Mouse (Mus musculus) heart, embryonic 11.5 days (tissue): Measurements from ENCODE around the gene Phf1. TPM values are rescaled to one million over a fixed set of nuclear protein-coding genes. Genes with fewer than 3 reads are reported as not detected.
"Not testable (repeated sequence)": the region's sequence is repeated elsewhere in the genome, so short reads cannot be mapped to it uniquely, and the experiment has no call there.

Experiments used
- ATAC-seq: fragments of 200-750 bp; cut with Nextera tagmentation; replicated peaks from 2 replicates; pipeline ENCODE4 v1.8.0; 2017; ENCODE audit warnings: moderate library complexity; ENCODE audit not compliant: insufficient number of reproducible peaks, low FRiP score, low TSS enrichment
- H3K27ac ChIP-seq: fragments of 300-500 bp; sonication (generic); 2 replicates; pipeline ENCODE4 v1.5.1; 2014; ENCODE audit warnings: mild to moderate bottlenecking, low read depth, low read length
- H3K27me3 ChIP-seq: fragments of 300-500 bp; sonication (generic); 2 replicates; pipeline ENCODE4 v1.6.1; 2014; ENCODE audit warnings: mild to moderate bottlenecking, low read length, mixed read lengths; ENCODE audit not compliant: control insufficient read depth, insufficient read depth
- H3K36me3 ChIP-seq: fragments of 300-500 bp; sonication (generic); 2 replicates; pipeline ENCODE4 v1.6.1; 2014; ENCODE audit warnings: mild to moderate bottlenecking, low read length, moderate library complexity, mixed read lengths; ENCODE audit not compliant: control insufficient read depth, insufficient read depth
- H3K4me1 ChIP-seq: fragments of 300-500 bp; sonication (generic); 2 replicates; pipeline ENCODE4 v1.6.1; 2014; ENCODE audit warnings: low read length; ENCODE audit not compliant: control insufficient read depth, insufficient read depth
- H3K4me2 ChIP-seq: fragments of 300-500 bp; sonication (generic); 2 replicates; pipeline ENCODE4 v1.6.1; 2014; ENCODE audit warnings: mild to moderate bottlenecking, moderate library complexity
- H3K4me3 ChIP-seq: fragments of 300-500 bp; sonication (generic); 2 replicates; pipeline ENCODE4 v1.5.1; 2014; ENCODE audit warnings: low read depth, low read length
- H3K9ac ChIP-seq: fragments of 300-500 bp; sonication (generic); 2 replicates; pipeline ENCODE4 v1.6.1; 2014; ENCODE audit warnings: mild to moderate bottlenecking, low read depth, low read length, moderate library complexity
- H3K9me3 ChIP-seq: fragments of 300-500 bp; sonication (generic); replicated peaks from 2 replicates; pipeline ENCODE4 v1.6.1; 2016; ENCODE audit warnings: low read length; ENCODE audit not compliant: control insufficient read depth
- WGBS: fragments of 180-500 bp; shearing (Covaris S2); extraction: QIAGEN DNeasy Blood & Tissue Kit; methylation state at CpG from one replicate; pipeline ENCODE4 v1.1.7; 2014; ENCODE audit not compliant: insufficient replicate concordance; 5-methylcytosine and 5-hydroxymethylcytosine counted together
- polyA plus RNA-seq: library from polyadenylated mRNA; unstranded; fragments of >200 nt; fragmentation: Nextera tagmentation; extraction: Ambion mirVana; gene quantifications from 2 replicates; pipeline ENCODE4 v1.2.1, GENCODE M21; 2014

Gene Phf1
- polyA plus RNA-seq, 1 experiment from 2014 or later: 5.7 TPM

GRCm38 (mm10) chr17:26895578-26895977 is 37.3 kb upstream of the Phf1 start:
- Histone ChIP-seq H3K9me3 (no peaks in the 10 kb centered on the region), H3K27ac (no peak overlapping the region), H3K4me1 (peaks cover 31% of the 10 kb centered on the region), H3K9ac (no peak overlapping the region), H3K4me2 (no peak overlapping the region), H3K4me3 (no peak overlapping the region), H3K36me3 (no peaks in the 10 kb centered on the region), H3K27me3 (no peaks in the 10 kb centered on the region)
- ATAC-seq: no peak
- WGBS: 16% methylated on average over 10 of the region's 10 CpGs

DNA sequence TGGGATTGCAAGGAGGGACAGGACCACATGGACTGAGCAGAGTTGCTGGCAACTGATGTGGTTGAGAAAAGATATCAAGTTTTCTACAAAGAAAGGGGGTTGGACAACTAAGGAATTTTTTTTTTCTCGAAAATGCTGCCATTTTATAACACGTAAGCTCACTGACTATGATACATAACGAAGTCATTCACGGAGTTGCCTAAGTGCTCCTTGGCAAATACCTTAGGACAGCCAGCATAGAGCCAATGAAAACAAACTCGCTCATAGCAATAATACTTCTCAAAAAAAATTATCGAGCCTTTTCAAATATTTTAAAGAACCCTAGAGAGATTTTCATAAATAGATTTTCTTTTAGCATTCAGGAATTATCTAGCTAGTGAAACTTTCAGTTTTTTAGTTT is 31.9 kb upstream of the Phf1 start:
- Histone ChIP-seq H3K4me3 (no peak overlapping the region), H3K4me2 (no peak overlapping the region), H3K36me3 (no peaks in the 10 kb centered on the region), H3K27me3 (no peaks in the 10 kb centered on the region), H3K27ac (no peak overlapping the region), H3K9ac (no peak overlapping the region), H3K9me3 (no peaks in the 10 kb centered on the region), H3K4me1 (0 out of 2 replicates have a peak, but pooled peaks cover 3% of the 10 kb centered on the region)
- 71% methylated on average over 6 of the region's 6 CpGs for WGBS
- no peak for ATAC-seq

DNA sequence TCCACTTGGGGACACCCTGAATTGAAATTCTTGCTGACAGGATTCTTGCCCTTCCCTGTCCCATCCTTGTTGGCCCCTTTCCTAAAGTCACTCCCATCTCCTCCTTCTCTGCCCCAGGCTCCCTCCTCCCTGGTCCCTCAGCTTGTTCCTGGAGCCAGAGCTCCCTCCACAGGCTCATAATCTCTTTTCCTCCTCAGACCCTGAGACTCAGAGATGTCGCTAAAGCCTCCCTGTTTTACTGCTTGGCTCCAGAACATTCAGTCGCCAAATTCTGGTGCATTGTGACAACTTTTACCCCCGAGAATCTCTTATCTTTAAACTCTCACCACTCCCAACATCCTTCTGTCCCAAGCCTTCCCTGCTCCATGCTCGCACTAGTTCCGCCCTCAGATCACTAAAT is 28.5 kb upstream of the Phf1 start:
- Histone ChIP-seq H3K4me3 (no peak overlapping the region), H3K36me3 (no peaks in the 10 kb centered on the region), H3K4me1 (no peaks in the 10 kb centered on the region), H3K9ac (no peak overlapping the region), H3K9me3 (no peaks in the 10 kb centered on the region), H3K27ac (no peak overlapping the region), H3K27me3 (no peaks in the 10 kb centered on the region), H3K4me2 (no peak overlapping the region)
- WGBS: 52% methylated on average over 5 of the region's 5 CpGs
- no peak for ATAC-seq

GRCm38 (mm10) chr17:26907506-26907905 is 25.3 kb upstream of the Phf1 start:
- not testable (repeated sequence) for H3K4me1 ChIP-seq, H3K4me3 ChIP-seq, H3K9me3 ChIP-seq, H3K4me2 ChIP-seq, H3K27ac ChIP-seq, ATAC-seq, H3K27me3 ChIP-seq, H3K36me3 ChIP-seq, H3K9ac ChIP-seq
- 86% methylated on average over 14 of the region's 15 CpGs for WGBS

GRCm38 (mm10) chr17:26915248-26915647 is 17.6 kb upstream of the Phf1 start:
- Histone ChIP-seq H3K9me3 (no peaks in the 10 kb centered on the region), H3K4me1 (peaks cover 4% of the 10 kb centered on the region; the same call in 1 of the 2 replicates), H3K27ac (no peak overlapping the region), H3K4me3 (no peak overlapping the region), H3K9ac (no peak overlapping the region), H3K27me3 (no peaks in the 10 kb centered on the region), H3K4me2 (no peak overlapping the region), H3K36me3 (no peaks in the 10 kb centered on the region)
- WGBS: 47% methylated on average over 1 of the region's 1 CpGs
- no peak for ATAC-seq

DNA sequence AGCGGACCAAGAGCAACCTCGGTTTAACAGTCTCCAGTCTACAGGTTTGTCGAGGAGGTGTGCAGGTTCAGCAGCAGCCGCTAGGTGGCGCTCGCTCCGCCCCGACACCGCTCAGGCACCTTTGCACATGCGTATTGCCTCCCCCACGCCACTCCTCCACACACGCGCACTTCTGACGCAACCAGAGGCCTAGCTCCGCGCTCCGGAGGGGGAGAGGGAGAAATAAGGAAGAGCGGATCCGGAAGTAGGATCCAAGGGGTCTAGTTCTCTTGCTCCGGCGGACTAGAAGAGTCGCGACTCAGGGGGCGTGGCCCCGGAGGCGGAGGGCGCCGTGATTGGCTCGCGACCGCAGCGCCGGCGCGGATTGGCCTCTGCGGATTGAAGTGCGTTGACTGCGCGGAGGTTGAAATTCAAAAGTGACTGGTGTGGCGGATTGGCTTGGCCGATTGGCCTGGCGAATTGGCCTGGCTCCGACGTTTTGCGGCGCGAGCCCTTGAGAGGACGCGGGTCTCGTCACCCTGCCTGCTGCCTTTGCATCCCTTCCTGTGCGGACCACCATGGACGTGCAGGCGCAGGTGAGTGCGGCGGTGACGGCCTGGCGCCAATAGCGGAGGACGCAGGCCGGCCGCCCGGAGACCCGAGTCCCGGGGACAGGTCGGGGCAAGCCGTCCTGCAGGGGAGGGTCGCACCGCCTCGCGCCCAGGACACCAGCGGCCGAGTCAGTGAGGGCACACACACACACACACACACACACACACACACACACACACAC is 16.0 kb upstream of the Phf1 start, which contains the start of gene Kifc5b:
Gene Kifc5b (plus strand): TSS at position 381 of the 772 bp plus-strand sequence.
- Histone ChIP-seq H3K36me3 (peaks cover 3% of the 10 kb centered on the region; the same call in 1 of the 2 replicates), H3K27me3 (no peaks in the 10 kb centered on the region), H3K9ac (peak within 1 kb of the TSS; percentile 80), H3K9me3 (no peaks in the 10 kb centered on the region), H3K4me3 (peak within 1 kb of the TSS; percentile 54), H3K27ac (peak within 1 kb of the TSS; percentile 71), H3K4me1 (peaks cover 4% of the 10 kb centered on the region; the same call in 1 of the 2 replicates), H3K4me2 (peak within 1 kb of the TSS; percentile 66)
- WGBS: under 1% methylated on average over 71 of the region's 72 CpGs
- peak; percentile 94 for ATAC-seq

DNA sequence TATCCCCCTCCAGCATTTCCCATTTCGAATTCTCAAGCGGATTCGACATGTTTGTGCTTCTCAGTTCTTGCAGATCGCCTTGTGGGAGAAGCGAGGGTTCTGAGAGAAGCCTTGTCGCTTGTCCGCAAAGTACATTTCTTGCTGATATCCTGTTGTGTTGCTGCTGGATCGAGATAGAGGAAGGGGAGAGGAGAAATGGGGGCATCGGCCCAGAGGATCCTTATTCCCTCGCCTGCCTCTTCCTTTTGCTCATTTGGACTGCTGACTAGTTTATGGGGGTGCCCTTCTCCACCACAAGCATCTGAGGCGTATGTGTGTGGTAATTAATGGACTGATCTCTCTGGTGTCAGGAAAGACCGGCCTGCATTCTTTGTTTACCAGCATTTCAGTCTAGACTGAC is 15.3 kb upstream of the Phf1 start:
- peak overlapping the region; percentile 80 for H3K9ac ChIP-seq
- H3K27ac ChIP-seq: peak overlapping the region; percentile 71

DNA sequence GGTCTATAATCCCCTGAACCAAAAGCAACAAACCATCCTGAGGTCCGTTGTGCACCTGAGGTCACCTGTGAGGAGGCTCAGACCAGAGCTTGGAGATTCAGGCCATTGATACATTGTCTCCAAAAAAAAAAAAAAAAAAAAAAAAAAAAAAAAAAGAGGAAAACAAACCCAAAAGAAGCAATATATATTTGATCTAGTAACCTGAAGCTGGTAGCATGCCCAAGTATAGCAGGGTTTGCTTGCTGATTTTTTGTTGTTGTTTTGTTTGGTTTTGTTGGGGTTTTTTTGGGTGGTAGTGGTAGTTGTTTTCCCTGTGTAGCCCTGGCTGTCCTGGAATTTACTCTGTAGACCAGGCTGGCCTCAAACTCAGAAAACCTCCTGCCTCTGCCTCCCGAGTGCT is 14.5 kb upstream of the Phf1 start:
- peak overlapping the region; percentile 54 for H3K4me3 ChIP-seq
- no peak overlapping the region for H3K27ac ChIP-seq
- H3K4me2 ChIP-seq: peak overlapping the region; percentile 66
- 68% methylated on average over 2 of the region's 2 CpGs for WGBS
- H3K9ac ChIP-seq: peak overlapping the region; percentile 50; the same call in 1 of the 2 replicates
- H3K9me3 ChIP-seq: no peaks in the 10 kb centered on the region
- peaks cover 5% of the 10 kb centered on the region; the same call in 1 of the 2 replicates for H3K36me3 ChIP-seq
- ATAC-seq: no peak
- H3K4me1 ChIP-seq: peaks cover 4% of the 10 kb centered on the region; the same call in 1 of the 2 replicates
- H3K27me3 ChIP-seq: no peaks in the 10 kb centered on the region

More for the DNA sequence above, 15.3 kb upstream of the Phf1 start:
- H3K9me3 ChIP-seq, H3K27me3 ChIP-seq, ATAC-seq, H3K4me1 ChIP-seq, H3K36me3 ChIP-seq: not testable (repeated sequence)
- Histone ChIP-seq H3K4me3 (peak overlapping the region; percentile 54), H3K4me2 (peak overlapping the region; percentile 66)
- 3% methylated on average over 12 of the region's 12 CpGs for WGBS

- not testable (repeated sequence) for H3K4me1 ChIP-seq, H3K9me3 ChIP-seq, H3K4me2 ChIP-seq, H3K4me3 ChIP-seq, H3K27ac ChIP-seq, H3K27me3 ChIP-seq, H3K36me3 ChIP-seq, H3K9ac ChIP-seq, ATAC-seq
- WGBS: 39% methylated on average over 2 of the region's 2 CpGs
These were observed 13.3 kb upstream of the Phf1 start for GRCm38 (mm10) chr17:26919516-26919915.
